Mouse (Mus musculus) midbrain, embryonic 11.5 days (tissue): ENCODE data around the gene 4921524J17Rik. TPM values are rescaled to one million over a fixed set of nuclear protein-coding genes. Genes with fewer than 3 reads are reported as not detected.

Experiments
- ATAC-seq: fragments of 200-750 bp; cut with Nextera tagmentation; 2 replicates; pipeline ENCODE4 v1.8.0; 2017; ENCODE audit warnings: moderate TSS enrichment, moderate library complexity; ENCODE audit not compliant: low FRiP score
- DNase-seq: peaks from one replicate; pipeline ENCODE4 v3.0.0; 2015; ENCODE audit warnings: low spot score; ENCODE audit errors: missing footprints
- H3K27ac ChIP-seq: fragments of 300-500 bp; sonication (generic); 2 replicates; pipeline ENCODE4 v1.5.1; 2014; ENCODE audit warnings: low read depth, low read length
- H3K27me3 ChIP-seq: fragments of 300-500 bp; sonication (generic); 2 replicates; pipeline ENCODE4 v1.6.1; 2014; ENCODE audit warnings: mild to moderate bottlenecking, low read length, moderate library complexity, mixed read lengths; ENCODE audit not compliant: control insufficient read depth, insufficient read depth
- H3K36me3 ChIP-seq: fragments of 300-500 bp; sonication (generic); 2 replicates; pipeline ENCODE4 v1.6.1; 2014; ENCODE audit warnings: mild to moderate bottlenecking, low read length, moderate library complexity, mixed read lengths; ENCODE audit not compliant: control insufficient read depth, insufficient read depth
- H3K4me1 ChIP-seq: fragments of 300-500 bp; sonication (generic); 2 replicates; pipeline ENCODE4 v1.6.1; 2014; ENCODE audit warnings: low read length; ENCODE audit not compliant: control insufficient read depth, insufficient read depth
- H3K4me2 ChIP-seq: fragments of 300-500 bp; sonication (generic); 2 replicates; pipeline ENCODE4 v1.6.1; 2014; ENCODE audit warnings: mild to moderate bottlenecking, moderate library complexity
- H3K4me3 ChIP-seq: fragments of 300-500 bp; sonication (generic); 2 replicates; pipeline ENCODE4 v1.5.1; 2014; ENCODE audit warnings: low read depth, low read length
- H3K9ac ChIP-seq: fragments of 300-500 bp; sonication (generic); 2 replicates; pipeline ENCODE4 v1.6.1; 2014; ENCODE audit warnings: low read length
- H3K9me3 ChIP-seq: fragments of 300-500 bp; sonication (generic); 2 replicates; pipeline ENCODE4 v1.6.1; 2016; ENCODE audit warnings: low read length; ENCODE audit not compliant: control insufficient read depth
- WGBS: fragments of 180-500 bp; shearing (Covaris S2); extraction: QIAGEN DNeasy Blood & Tissue Kit; methylation state at CpG from one replicate; pipeline ENCODE4 v1.1.7; 2014; 5-methylcytosine and 5-hydroxymethylcytosine counted together
- polyA plus RNA-seq: library from polyadenylated mRNA; unstranded; fragments of >200 nt; fragmentation: Nextera tagmentation; extraction: Ambion mirVana; gene quantifications from 2 replicates; pipeline ENCODE4 v1.2.1, GENCODE M21; 2014

4921524J17Rik gene
- polyA plus RNA-seq, result 43.8 and 48.9 TPM in 2 replicates

DNA sequence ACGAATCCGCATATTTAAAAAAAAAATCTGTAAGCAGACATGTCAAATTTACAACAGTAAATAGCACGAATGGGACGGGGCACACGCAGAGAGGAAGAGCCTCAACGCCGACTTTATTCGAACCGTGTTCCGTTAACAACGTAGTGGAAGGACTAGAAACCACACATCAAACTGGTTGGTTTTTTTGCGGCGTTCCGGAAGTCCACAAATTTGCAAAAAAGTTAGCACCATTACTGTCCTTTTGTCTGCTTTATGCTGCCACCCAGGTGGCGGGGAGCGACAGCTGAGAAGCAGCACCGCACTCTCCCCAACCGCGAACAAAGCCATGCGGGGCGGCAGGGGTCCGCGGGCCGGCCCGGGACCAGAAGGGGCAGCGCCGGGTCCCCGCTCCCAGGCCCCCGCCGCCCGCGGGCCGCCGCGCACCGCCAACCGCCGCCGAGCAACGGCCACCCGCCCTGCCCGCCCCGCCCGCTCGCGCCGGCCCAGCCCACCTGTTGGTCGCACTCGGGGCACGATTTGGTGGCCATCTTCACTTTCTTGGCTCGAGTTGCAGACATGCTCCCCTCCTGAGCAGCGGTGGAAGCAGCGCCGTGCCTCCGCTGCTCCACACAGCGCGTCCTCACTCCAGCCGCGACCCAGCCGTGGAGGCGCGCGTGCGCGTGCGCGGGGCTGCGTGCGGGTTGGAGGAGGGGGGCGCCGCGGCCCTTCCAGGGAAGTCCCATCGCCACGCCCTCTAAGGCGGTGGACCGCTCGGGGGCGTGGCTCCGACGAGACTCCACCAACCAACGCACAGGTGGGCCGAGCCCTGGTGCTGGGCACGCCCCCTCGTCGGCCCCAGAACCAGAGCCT, at the start of gene 4921524J17Rik:
4921524J17Rik (minus strand) TSS at position 666 of the 849 bp plus-strand sequence.
- Histone ChIP-seq H3K9me3 (no peaks in the 10 kb centered on the region), H3K27ac (peak within 1 kb of the TSS; percentile 89), H3K9ac (peak within 1 kb of the TSS; percentile 89), H3K4me1 (peaks cover 20% of the 10 kb centered on the region), H3K4me2 (peak within 1 kb of the TSS; percentile 52), H3K27me3 (no peaks in the 10 kb centered on the region), H3K36me3 (no peaks in the 10 kb centered on the region), H3K4me3 (peak within 1 kb of the TSS; percentile 72)
- ATAC-seq, result peak; percentile 99
- peak; percentile 99 for DNase-seq
- WGBS, result under 1% methylated on average over 79 of the region's 85 CpGs

GRCm38 (mm10) chr8:85482427-85482826, 49.8 kb upstream of the 4921524J17Rik start:
- Histone ChIP-seq H3K27ac (no peak overlapping the region), H3K9me3 (no peaks in the 10 kb centered on the region), H3K36me3 (no peaks in the 10 kb centered on the region), H3K9ac (no peak overlapping the region), H3K4me1 (no peaks in the 10 kb centered on the region), H3K4me2 (no peak overlapping the region), H3K27me3 (no peaks in the 10 kb centered on the region), H3K4me3 (no peak overlapping the region)
- WGBS, result 69% methylated on average over 6 of the region's 6 CpGs
- ATAC-seq, result no peak
- DNase-seq, result no peak

GRCm38 (mm10) chr8:85481900-85482299, 49.3 kb upstream of the 4921524J17Rik start:
- Histone ChIP-seq H3K9ac (no peak overlapping the region), H3K36me3 (no peaks in the 10 kb centered on the region), H3K4me1 (no peaks in the 10 kb centered on the region), H3K4me2 (no peak overlapping the region), H3K4me3 (no peak overlapping the region), H3K27ac (no peak overlapping the region), H3K27me3 (no peaks in the 10 kb centered on the region), H3K9me3 (no peaks in the 10 kb centered on the region)
- DNase-seq (no peak), ATAC-seq (no peak)
- 38% methylated on average over 9 of the region's 10 CpGs for WGBS

DNA sequence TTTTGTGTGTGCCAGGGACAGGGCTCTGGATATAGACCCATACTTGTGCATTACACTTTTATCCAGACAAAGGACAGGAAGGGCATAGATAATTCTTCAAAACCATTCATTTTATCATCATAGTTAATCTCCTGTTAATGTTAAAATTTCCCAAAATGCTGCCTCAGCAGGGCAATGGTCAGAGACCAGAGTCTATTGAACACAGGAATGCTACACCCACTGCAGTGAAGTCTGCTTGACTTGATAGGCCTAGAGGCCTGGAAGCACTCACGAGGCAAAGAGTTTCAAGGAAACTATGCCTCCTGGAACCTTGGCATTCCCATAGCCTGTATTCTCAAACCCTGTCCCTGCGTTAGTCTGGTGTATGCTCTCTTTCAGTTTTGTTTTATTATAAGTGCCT, 47.1 kb upstream of the 4921524J17Rik start:
- no peaks in the 10 kb centered on the region for H3K27me3 ChIP-seq
- 77% methylated on average over 2 of the region's 2 CpGs for WGBS

GRCm38 (mm10) chr8:85478397-85478796, 45.8 kb upstream of the 4921524J17Rik start:
- DNase-seq (no peak), ATAC-seq (no peak)
- Histone ChIP-seq H3K27ac (no peak overlapping the region), H3K36me3 (no peaks in the 10 kb centered on the region), H3K9me3 (no peaks in the 10 kb centered on the region), H3K9ac (no peak overlapping the region), H3K4me2 (no peak overlapping the region), H3K4me3 (no peak overlapping the region), H3K4me1 (no peaks in the 10 kb centered on the region), H3K27me3 (no peaks in the 10 kb centered on the region)
- 88% methylated on average over 2 of the region's 2 CpGs for WGBS

More for the DNA sequence above, 47.1 kb upstream of the 4921524J17Rik start:
- H3K36me3 ChIP-seq, result no peaks in the 10 kb centered on the region
- ATAC-seq (no peak), DNase-seq (no peak)
- no peaks in the 10 kb centered on the region for H3K4me1 ChIP-seq
- H3K27ac ChIP-seq, result no peak overlapping the region
- no peaks in the 10 kb centered on the region for H3K9me3 ChIP-seq
- no peak overlapping the region for H3K4me3 ChIP-seq
- H3K4me2 ChIP-seq, result no peak overlapping the region
- H3K9ac ChIP-seq, result no peak overlapping the region

GRCm38 (mm10) chr8:85476970-85477545, 44.4 kb upstream of the 4921524J17Rik start:
- DNase-seq (no peak), ATAC-seq (no peak)
- Histone ChIP-seq H3K27ac (no peak overlapping the region), H3K27me3 (no peaks in the 10 kb centered on the region), H3K36me3 (no peaks in the 10 kb centered on the region), H3K4me3 (no peak overlapping the region), H3K9ac (no peak overlapping the region), H3K4me1 (no peaks in the 10 kb centered on the region), H3K4me2 (no peak overlapping the region), H3K9me3 (no peaks in the 10 kb centered on the region)
- WGBS, result 85% methylated on average over 4 of the region's 4 CpGs

DNA sequence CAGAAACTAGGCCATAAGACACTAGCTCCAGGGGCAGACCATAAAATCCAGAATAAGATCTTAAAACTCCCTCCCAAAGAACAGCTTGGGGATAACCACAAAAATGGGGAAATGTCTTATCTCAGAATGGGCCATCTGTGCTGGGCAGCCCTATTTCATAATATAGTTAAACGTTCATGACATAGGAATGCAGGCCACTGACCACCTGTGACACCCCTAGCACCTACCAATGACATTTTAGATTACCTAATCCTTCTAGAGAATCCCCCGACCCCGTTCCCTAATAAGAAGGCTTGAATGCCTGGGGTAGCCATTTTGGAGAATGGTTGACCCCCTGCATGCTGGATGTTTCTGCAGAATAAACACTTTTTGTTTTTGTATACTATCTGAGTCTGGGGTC, 42.3 kb upstream of the 4921524J17Rik start:
- ATAC-seq, result no peak
- Histone ChIP-seq H3K9ac (no peak overlapping the region), H3K9me3 (no peaks in the 10 kb centered on the region), H3K27ac (no peak overlapping the region), H3K36me3 (no peaks in the 10 kb centered on the region), H3K4me3 (no peak overlapping the region), H3K4me2 (no peak overlapping the region), H3K4me1 (no peaks in the 10 kb centered on the region), H3K27me3 (no peaks in the 10 kb centered on the region)
- no peak for DNase-seq
- 93% methylated on average over 3 of the region's 3 CpGs for WGBS

GRCm38 (mm10) chr8:85473246-85473645, 40.6 kb upstream of the 4921524J17Rik start:
- H3K36me3 ChIP-seq, result no peaks in the 10 kb centered on the region
- no peak overlapping the region for H3K27ac ChIP-seq
- 89% methylated on average over 4 of the region's 4 CpGs for WGBS
- H3K9me3 ChIP-seq, result no peaks in the 10 kb centered on the region
- H3K4me1 ChIP-seq, result no peaks in the 10 kb centered on the region
- no peak overlapping the region for H3K4me3 ChIP-seq
- no peak overlapping the region for H3K4me2 ChIP-seq
- no peak for ATAC-seq
- no peaks in the 10 kb centered on the region for H3K27me3 ChIP-seq
- DNase-seq, result no peak
- H3K9ac ChIP-seq, result no peak overlapping the region

DNA sequence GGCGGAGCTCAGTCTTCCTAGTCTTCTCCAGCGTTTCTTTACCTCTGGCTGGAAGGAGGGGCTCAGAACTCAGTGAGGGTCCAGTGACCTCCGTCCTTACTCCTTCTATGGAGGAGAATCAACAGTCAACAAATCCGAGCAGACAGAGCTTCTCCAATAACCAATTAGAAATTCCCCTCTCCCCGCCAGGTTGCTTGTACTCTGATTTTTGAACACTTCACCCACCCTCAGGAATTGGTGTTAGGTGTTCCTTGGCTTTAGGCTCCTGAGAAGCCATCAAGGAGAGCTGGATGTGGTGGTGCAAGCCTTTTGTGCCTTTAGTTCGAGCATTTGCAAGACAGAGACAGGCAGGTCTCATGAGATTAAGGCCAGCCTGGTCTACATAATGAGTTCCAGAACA, 40.2 kb upstream of the 4921524J17Rik start:
- no peak overlapping the region for H3K27ac ChIP-seq
- ATAC-seq, result no peak
- H3K4me3 ChIP-seq, result no peak overlapping the region
- no peak overlapping the region for H3K9ac ChIP-seq
- H3K4me1 ChIP-seq, result no peaks in the 10 kb centered on the region
- WGBS, result 65% methylated on average over 6 of the region's 6 CpGs
- H3K9me3 ChIP-seq, result no peaks in the 10 kb centered on the region
- DNase-seq, result no peak
- no peak overlapping the region for H3K4me2 ChIP-seq
- H3K36me3 ChIP-seq, result no peaks in the 10 kb centered on the region
- no peaks in the 10 kb centered on the region for H3K27me3 ChIP-seq
